ENCODE assay signal across 8 mouse cellular contexts in genomic region chr10:41071696-41072095, GRCm38 (mm10). TPM values are rescaled to one million over a fixed set of nuclear protein-coding genes. Genes with fewer than 3 reads are reported as not detected.
DNase-seq lines count a peak whose midpoint lies in the region; ATAC-seq and TF ChIP-seq lines count a peak whose summit lies in the region.

No protein-coding gene starts in this region.

- no peaks in the 10 kb centered on the region for H3K9me3 ChIP-seq in lung, embryonic 14.5 days (ENCODE audit: low read depth, low read length)
- H3K9me3 ChIP-seq in forebrain, embryonic 14.5 days (replicated peaks; ENCODE audit: control insufficient read depth, low read length), result no peaks in the 10 kb centered on the region
- H3K9me3 ChIP-seq in neural tube, embryonic 11.5 days (ENCODE audit: control insufficient read depth, low read length), result no peaks in the 10 kb centered on the region

- 2% methylated on average over 11 of the region's 11 CpGs for WGBS in lung, embryonic 14.5 days
- 1% methylated on average over 11 of the region's 11 CpGs for WGBS in forebrain, embryonic 14.5 days
- 3% methylated on average over 11 of the region's 11 CpGs for WGBS in neural tube, embryonic 11.5 days

- no peak overlapping the region for H3K9ac ChIP-seq in lung, embryonic 14.5 days
- H3K9ac ChIP-seq in forebrain, embryonic 14.5 days (ENCODE audit: low read length), result 0 out of 2 replicates have a peak overlapping the region, but pooled peaks have one; percentile 21
- H3K9ac ChIP-seq in neural tube, embryonic 11.5 days (ENCODE audit: low read length), result no peak overlapping the region

- peak; percentile 44; the same call in 1 of the 2 replicates for ATAC-seq in lung, embryonic 14.5 days (ENCODE audit: insufficient read depth)
- ATAC-seq in forebrain, embryonic 14.5 days, result peak; percentile 14
- ATAC-seq in neural tube, embryonic 11.5 days (ENCODE audit: insufficient read depth, low FRiP score, low TSS enrichment), result no peak
- no peak for ATAC-seq in megakaryocyte, adult 5-6 weeks (ENCODE audit: poor library complexity, severe bottlenecking)

- H3K4me1 ChIP-seq in lung, embryonic 14.5 days (ENCODE audit: insufficient read depth), result no peaks in the 10 kb centered on the region
- peaks cover 6% of the 10 kb centered on the region; the same call in 1 of the 2 replicates for H3K4me1 ChIP-seq in forebrain, embryonic 14.5 days (ENCODE audit: control insufficient read depth, insufficient read depth, low read length)
- peaks cover 12% of the 10 kb centered on the region for H3K4me1 ChIP-seq in neural tube, embryonic 11.5 days (ENCODE audit: control insufficient read depth, insufficient read depth, low read length)

- H3K36me3 ChIP-seq in lung, embryonic 14.5 days (ENCODE audit: insufficient read depth), result no peaks in the 10 kb centered on the region
- H3K36me3 ChIP-seq in forebrain, embryonic 14.5 days (ENCODE audit: control insufficient read depth, insufficient read depth, low read length), result no peaks in the 10 kb centered on the region
- H3K36me3 ChIP-seq in neural tube, embryonic 11.5 days (ENCODE audit: control insufficient read depth, insufficient read depth, low read length), result no peaks in the 10 kb centered on the region

- H3K27me3 ChIP-seq in lung, embryonic 14.5 days (ENCODE audit: insufficient read depth, low read length), result peaks cover 25% of the 10 kb centered on the region
- H3K27me3 ChIP-seq in forebrain, embryonic 14.5 days (replicated peaks; ENCODE audit: control insufficient read depth, insufficient read depth, low read length), result peaks cover 26% of the 10 kb centered on the region
- H3K27me3 ChIP-seq in neural tube, embryonic 11.5 days (ENCODE audit: control insufficient read depth, insufficient read depth, low read length), result peaks cover 29% of the 10 kb centered on the region

- no peak overlapping the region for H3K27ac ChIP-seq in lung, embryonic 14.5 days (ENCODE audit: low read depth)
- H3K27ac ChIP-seq in forebrain, embryonic 14.5 days (ENCODE audit: low read depth, low read length), result no peak overlapping the region
- H3K27ac ChIP-seq in neural tube, embryonic 11.5 days (ENCODE audit: low read depth, low read length), result no peak overlapping the region

- no peak overlapping the region for H3K4me2 ChIP-seq in lung, embryonic 14.5 days
- H3K4me2 ChIP-seq in forebrain, embryonic 14.5 days (ENCODE audit: low read length), result peak overlapping the region; percentile 79
- peak overlapping the region; percentile 62 for H3K4me2 ChIP-seq in neural tube, embryonic 11.5 days (ENCODE audit: low read depth)

- H3K4me3 ChIP-seq in lung, embryonic 14.5 days (ENCODE audit: low read depth, low read length), result no peak overlapping the region
- H3K4me3 ChIP-seq in forebrain, embryonic 14.5 days (ENCODE audit: low read depth, low read length), result peak overlapping the region; percentile 46
- peak overlapping the region; percentile 38 for H3K4me3 ChIP-seq in neural tube, embryonic 11.5 days (ENCODE audit: low read depth, low read length)

- DNase-seq in lung, embryonic 14.5 days, result peak; percentile 90
- no peak for DNase-seq in lung, adult 18-20 months
- peak; percentile 9 for DNase-seq in adrenal gland, adult 2 months
- peak; percentile 60 for DNase-seq in forebrain, embryonic 14.5 days (ENCODE audit: low spot score)
- peak; percentile 37 to 51 for DNase-seq in kidney, postnatal 25 days
- peak; percentile 78 for DNase-seq in neural tube, embryonic 11.5 days (ENCODE audit: low spot score)
- DNase-seq in frontal cortex, adult 2 months (ENCODE audit: extremely low spot score in 1 of 2, low spot score in 1 of 2), result no peak

- no peak for TF ChIP-seq CTCF in lung, embryonic 14.5 days (IDR thresholded peaks at IDR 0.05; ENCODE audit: low read depth)

RNA-seq across cellular contexts. Expression of gene Gpr6, which starts 0.4 kb away (rescaled TPM):
- polyA plus RNA-seq in lung, embryonic 14.5 days (2014; fragmentation: Nextera tagmentation; extraction: Ambion mirVana), result not detected in 2 replicates
- not detected for total RNA-seq in adrenal gland, adult 2 months (2021)
- polyA plus RNA-seq in adrenal gland, adult 2 months (2012; rRNA removed), result not detected in 2 replicates
- 1.5 and 2.3 TPM in 2 replicates for polyA plus RNA-seq in forebrain, embryonic 14.5 days (2014; fragmentation: Nextera tagmentation; extraction: Ambion mirVana)
- not detected in 2 replicates for polyA plus RNA-seq in neural tube, embryonic 11.5 days (2014; fragmentation: Nextera tagmentation; extraction: Ambion mirVana)
- polyA plus RNA-seq in frontal cortex, adult 2 months (2012; rRNA removed), result 4.8 and 6.0 TPM in 2 replicates
- total RNA-seq in megakaryocyte, adult 5-6 weeks (2015), result not detected in 2 replicates
- not detected in 2 replicates for total RNA-seq in megakaryocyte, adult 5-6 weeks (2017)

Comparison
In these comparisons a context has a peak if more than half of its experiments do, and no peak if none do; other contexts are left out.
1. DNase-seq: peak in lung, embryonic 14.5 days (single experiment), adrenal gland, adult 2 months (single experiment), forebrain, embryonic 14.5 days (single experiment), kidney, postnatal 25 days (2 of 2) and neural tube, embryonic 11.5 days (single experiment); none in lung, adult 18-20 months (0 of 2) and frontal cortex, adult 2 months (0 of 2).
2. ATAC-seq: peak in lung, embryonic 14.5 days (single experiment) and forebrain, embryonic 14.5 days (single experiment); none in neural tube, embryonic 11.5 days (single experiment) and megakaryocyte, adult 5-6 weeks (single experiment).